Mouse (Mus musculus): Measurements from ENCODE around the gene Ky.

Gene Ky

GRCm38 (mm10) chr9:102502015-102502633, 3.4 kb upstream of the Ky start:
- DNase-seq (ENCODE audit: low spot score in 2 of 2) = no peak

- no peak for DNase-seq (ENCODE audit: low spot score in 2 of 2)
Measured at GRCm38 (mm10) chr9:102504716-102505378, 703 bp upstream of the Ky start.

- DNase-seq (ENCODE audit: low spot score in 2 of 2) = no peak
Measured at GRCm38 (mm10) chr9:102508315-102508714, 2.8 kb downstream of the Ky start.

GRCm38 (mm10) chr9:102511423-102511822, 5.9 kb downstream of the Ky start:
- no peak for DNase-seq (ENCODE audit: low spot score in 2 of 2)

- DNase-seq (ENCODE audit: low spot score in 2 of 2) = no peak
Measured at GRCm38 (mm10) chr9:102513578-102513977, 8.0 kb downstream of the Ky start.

GRCm38 (mm10) chr9:102518443-102518842, 12.9 kb downstream of the Ky start:
- DNase-seq (ENCODE audit: low spot score in 2 of 2) = no peak

GRCm38 (mm10) chr9:102521396-102521795, 15.8 kb downstream of the Ky start:
- no peak for DNase-seq (ENCODE audit: low spot score in 2 of 2)

GRCm38 (mm10) chr9:102528106-102528505, 22.6 kb downstream of the Ky start:
- DNase-seq (ENCODE audit: low spot score in 2 of 2) = no peak

- no peak for DNase-seq (ENCODE audit: low spot score in 2 of 2)
Measured at GRCm38 (mm10) chr9:102528561-102528960, 23.0 kb downstream of the Ky start.

GRCm38 (mm10) chr9:102529008-102529407, 23.5 kb downstream of the Ky start:
- DNase-seq (ENCODE audit: low spot score in 2 of 2) = no peak

GRCm38 (mm10) chr9:102531051-102531892, 25.7 kb downstream of the Ky start:
- no peak for DNase-seq (ENCODE audit: low spot score in 2 of 2)

GRCm38 (mm10) chr9:102536968-102537367, 31.4 kb downstream of the Ky start:
- no peak for DNase-seq (ENCODE audit: low spot score in 2 of 2)

- no peak for DNase-seq (ENCODE audit: low spot score in 2 of 2)
Measured at GRCm38 (mm10) chr9:102539699-102540098, 34.1 kb downstream of the Ky start.

- no peak for DNase-seq (ENCODE audit: low spot score in 2 of 2)
Measured at GRCm38 (mm10) chr9:102541666-102542065, 36.1 kb downstream of the Ky start.

- DNase-seq (ENCODE audit: low spot score in 2 of 2) = no peak
Measured at GRCm38 (mm10) chr9:102542540-102542939, 37.0 kb downstream of the Ky start.

- no peak for DNase-seq (ENCODE audit: low spot score in 2 of 2)
Measured at GRCm38 (mm10) chr9:102543761-102544115, 38.2 kb downstream of the Ky start.

GRCm38 (mm10) chr9:102544116-102544772, 38.7 kb downstream of the Ky start:
- DNase-seq (ENCODE audit: low spot score in 2 of 2) = no peak

- DNase-seq (ENCODE audit: low spot score in 2 of 2) = peak; percentile 66 to 84
Measured at GRCm38 (mm10) chr9:102544773-102545366, 39.3 kb downstream of the Ky start.

- DNase-seq (ENCODE audit: low spot score in 2 of 2) = no peak
Measured at GRCm38 (mm10) chr9:102545406-102546255, 40.1 kb downstream of the Ky start.

- no peak for DNase-seq (ENCODE audit: low spot score in 2 of 2)
Measured at GRCm38 (mm10) chr9:102546256-102547027, 40.9 kb downstream of the Ky start.
